ENCODE assay signal across 23 mouse cellular contexts in the genomic region with DNA sequence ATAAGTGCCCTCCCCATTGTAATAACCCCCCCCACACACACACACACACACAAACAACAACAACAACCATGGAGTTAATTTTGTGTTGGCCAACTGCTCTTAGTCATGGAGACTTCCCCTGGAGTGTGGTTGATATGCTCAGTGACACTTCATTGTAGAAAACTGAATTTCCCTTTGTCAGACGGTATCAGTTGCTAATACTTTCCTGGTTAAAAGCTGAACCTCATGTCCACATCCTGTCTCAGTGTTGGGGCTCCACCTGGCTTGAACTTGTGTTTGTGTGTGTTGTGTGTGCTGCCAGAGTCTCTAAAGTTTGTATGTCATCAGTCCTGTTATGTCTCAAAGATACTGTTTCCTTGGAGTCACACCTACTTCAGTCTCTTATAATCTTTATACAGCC. TPM values are rescaled to one million over a fixed set of nuclear protein-coding genes. Genes with fewer than 3 reads are reported as not detected.
DNase-seq lines count a peak whose midpoint lies in the region; ATAC-seq and TF ChIP-seq lines count a peak whose summit lies in the region.
"Had no signal": no experiment of that assay in that cellular context is flagged by ENCODE, and none has a peak within 500 bp of the region (broad histone marks: within the 10 kb centered on the region; RNA-seq: fewer than 3 reads in every experiment).

No protein-coding gene starts in this region.

- no peak for TF ChIP-seq EP300 in CH12.LX (IDR thresholded peaks at IDR 0.05; ENCODE audit: low read length)
- no peak for TF ChIP-seq EP300 in stomach, postnatal 0 days (optimal IDR thresholded peaks at IDR 0.05)

- no peak overlapping the region for H3K27ac ChIP-seq in CH12.LX (ENCODE audit: insufficient read depth, low read depth)
- H3K27ac ChIP-seq in stomach, postnatal 0 days (replicated peaks): no peak overlapping the region
- H3K27ac ChIP-seq in cerebellum, adult 2 months (ENCODE audit: insufficient read depth, low read length): no peak overlapping the region
- H3K27ac ChIP-seq: embryonic facial prominence, embryonic 10.5 days; embryonic facial prominence, embryonic 12.5 days; forebrain, embryonic 13.5 days; forebrain, embryonic 15.5 days had no signal

- TF ChIP-seq CTCF in CH12.LX (conservative IDR thresholded peaks at IDR 0.05 in 1 of 2, IDR thresholded peaks at IDR 0.05 in 1 of 2; ENCODE audit: low read depth in 2 of 2, low read length in 2 of 2): no peak
- no peak for TF ChIP-seq CTCF in stomach, postnatal 0 days (IDR thresholded peaks at IDR 0.05; ENCODE audit: low read depth)
- TF ChIP-seq CTCF in cerebellum, adult 2 months (IDR thresholded peaks at IDR 0.05; ENCODE audit: borderline replicate concordance, insufficient read depth, low read depth, low read length): no peak

- no peak for ATAC-seq in stomach, postnatal 0 days (ENCODE audit: low FRiP score, low TSS enrichment)
- ATAC-seq: forebrain, embryonic 13.5 days; forebrain, embryonic 15.5 days; forebrain, postnatal 0 days had no signal

- no peak overlapping the region for H3K9ac ChIP-seq in CH12.LX (ENCODE audit: insufficient read depth, low read depth)
- H3K9ac ChIP-seq in stomach, postnatal 0 days (ENCODE audit: low read length): no peak overlapping the region
- H3K9ac ChIP-seq: embryonic facial prominence, embryonic 12.5 days; forebrain, embryonic 13.5 days; forebrain, embryonic 15.5 days; forebrain, postnatal 0 days had no signal

- H3K79me2 ChIP-seq in CH12.LX (replicated peaks; ENCODE audit: control insufficient read depth, extremely low read depth, insufficient read depth, poor library complexity, severe bottlenecking): no peaks in the 10 kb centered on the region

- peaks cover 2 to 7% of the 10 kb centered on the region in 2 experiments; a peak in 3 of 4 replicates for H3K4me1 ChIP-seq in CH12.LX (ENCODE audit: control insufficient read depth in 1 of 2, insufficient read depth in 2 of 2)
- H3K4me1 ChIP-seq in stomach, postnatal 0 days (replicated peaks; ENCODE audit: control insufficient read depth, insufficient read depth): 0 out of 2 replicates have a peak, but pooled peaks cover under 1% of the 10 kb centered on the region
- no peaks in the 10 kb centered on the region; the same call in 1 of the 2 replicates for H3K4me1 ChIP-seq in cerebellum, adult 2 months (ENCODE audit: control insufficient read depth, insufficient read depth, low read length)

- no peaks in the 10 kb centered on the region for H3K9me3 ChIP-seq in CH12.LX (replicated peaks; ENCODE audit: low read length)
- H3K9me3 ChIP-seq in stomach, postnatal 0 days (ENCODE audit: control insufficient read depth, low read length): no peaks in the 10 kb centered on the region
- H3K9me3 ChIP-seq: embryonic facial prominence, embryonic 10.5 days; embryonic facial prominence, embryonic 12.5 days; forebrain, embryonic 13.5 days; forebrain, embryonic 15.5 days had no signal

- no peak overlapping the region for H3K4me3 ChIP-seq in CH12.LX (replicated peaks in 1 of 3; ENCODE audit: low read depth in 2 of 3, low read length in 2 of 3, poor library complexity in 1 of 3)
- no peak overlapping the region for H3K4me3 ChIP-seq in stomach, postnatal 0 days (ENCODE audit: low read depth, low read length)
- H3K4me3 ChIP-seq in cerebellum, adult 2 months (replicated peaks; ENCODE audit: insufficient read depth, low read depth, low read length): no peak overlapping the region
- H3K4me3 ChIP-seq: embryonic facial prominence, embryonic 10.5 days; embryonic facial prominence, embryonic 12.5 days; forebrain, embryonic 13.5 days; forebrain, embryonic 15.5 days had no signal

- 74% methylated on average over 1 of the region's 1 CpGs for WGBS in stomach, postnatal 0 days
- 68% methylated on average over 1 of the region's 1 CpGs for WGBS in cerebellum, adult 2 months

- DNase-seq in 416B (ENCODE audit: low read depth): peak; percentile 70
- peak; percentile 8 for DNase-seq in CD4-positive, CD25-positive, alpha-beta regulatory T cell, adult 2 months (ENCODE audit: low read depth, low spot score)
- DNase-seq in CH12.LX (ENCODE audit: extremely low read depth): peak; percentile 16
- peak; percentile 26 for DNase-seq in induced T-regulatory cell, adult 2 months (ENCODE audit: low read depth)
- DNase-seq in embryo, embryonic 11 days: no peak
- no peak for DNase-seq in stomach, postnatal 0 days (ENCODE audit: low spot score)
- no peak for DNase-seq in cerebellum, postnatal 10 days
- no peak for DNase-seq in cerebellum, adult 2 months
- DNase-seq: adrenal gland, adult 8-10 months; adrenal gland, postnatal 14 days; adrenal gland, postnatal 36 days; B cell, adult 2 months; cerebellum, adult 18-20 months; cerebellum, adult 9-10 months; cerebellum, postnatal 14 days; cerebellum, postnatal 36 days; forebrain, postnatal 0 days had no signal

- in situ Hi-C loops in CH12.LX (cut with MboI; ENCODE audit: low pct_ligation_motif_present, low pct_unique_long_range_greater_than_20kb, low sequenced_read_pairs): no loop called here

- H3K4me2 ChIP-seq in CH12.LX (ENCODE audit: insufficient read depth, low read depth, poor library complexity, severe bottlenecking): no peak overlapping the region
- H3K4me2 ChIP-seq in stomach, postnatal 0 days (replicated peaks; ENCODE audit: low read depth): no peak overlapping the region
- H3K4me2 ChIP-seq: embryonic facial prominence, embryonic 12.5 days; forebrain, embryonic 13.5 days; forebrain, embryonic 15.5 days had no signal

- dilution Hi-C loops in CH12.LX (cut with MboI; ENCODE audit: extremely low pct_ligation_motif_present, extremely low pct_unique_long_range_greater_than_20kb, low sequenced_read_pairs): no loop called here

- TF ChIP-seq RAD21 in CH12.LX (IDR thresholded peaks at IDR 0.05; ENCODE audit: low read depth, low read length): no peak

- TF ChIP-seq POLR2A in CH12.LX (IDR thresholded peaks at IDR 0.05; ENCODE audit: low read depth, low read length): no peak
- TF ChIP-seq POLR2A in cerebellum, adult 2 months (IDR thresholded peaks at IDR 0.05; ENCODE audit: borderline replicate concordance, insufficient read depth, low read length): no peak

- H3K27me3 ChIP-seq in CH12.LX (replicated peaks): no peaks in the 10 kb centered on the region
- no peaks in the 10 kb centered on the region for H3K27me3 ChIP-seq in stomach, postnatal 0 days (ENCODE audit: control insufficient read depth, insufficient read depth, low read length)
- no peaks in the 10 kb centered on the region for H3K27me3 ChIP-seq in cerebellum, adult 2 months (ENCODE audit: control insufficient read depth, insufficient read depth, low read length)
- H3K27me3 ChIP-seq: embryonic facial prominence, embryonic 12.5 days; forebrain, embryonic 13.5 days; forebrain, embryonic 15.5 days had no signal

- peaks cover 0 to 4% of the 10 kb centered on the region in 2 experiments for H3K36me3 ChIP-seq in CH12.LX (replicated peaks in 1 of 2; ENCODE audit: control insufficient read depth in 1 of 2, insufficient read depth in 1 of 2, low read length in 1 of 2)
- H3K36me3 ChIP-seq in stomach, postnatal 0 days (ENCODE audit: control insufficient read depth, insufficient read depth, low read length): no peaks in the 10 kb centered on the region
- H3K36me3 ChIP-seq: embryonic facial prominence, embryonic 10.5 days; embryonic facial prominence, embryonic 12.5 days; forebrain, embryonic 15.5 days had no signal

TF ChIP-seq in CH12.LX, 34 proteins besides CTCF, POLR2A, EP300 and RAD21:
- TF ChIP-seq NRF1 (IDR thresholded peaks at IDR 0.05; ENCODE audit: low read depth, low read length) (no peak), KAT2A (IDR thresholded peaks at IDR 0.05; ENCODE audit: insufficient replicate concordance, low read length) (no peak), BHLHE40 (IDR thresholded peaks at IDR 0.05; ENCODE audit: low read depth, low read length) (no peak), MEF2A (IDR thresholded peaks at IDR 0.05; ENCODE audit: borderline replicate concordance, low read depth, low read length) (no peak), SIN3A (IDR thresholded peaks at IDR 0.05; ENCODE audit: low read length) (no peak), RCOR1 (conservative IDR thresholded peaks at IDR 0.05; ENCODE audit: low read depth, low read length) (no peak), ELF1 (IDR thresholded peaks at IDR 0.05; ENCODE audit: low read depth, low read length) (no peak), USF2 (conservative IDR thresholded peaks at IDR 0.05; ENCODE audit: low read depth, low read length) (no peak)
TF ChIP-seq in CH12.LX: peak in this region for 0.

RNA-seq across cellular contexts. Expression of gene Ccdc15, which starts 6.3 kb away (rescaled TPM):
- total RNA-seq in CH12.LX (2012; rRNA removed): 5.3 and 6.8 TPM in 2 replicates
- 6.3 and 7.0 TPM in 2 replicates for total RNA-seq in CH12.LX (2014; rRNA removed)
- polyA plus RNA-seq in CH12.LX (2012; ENCODE audit: insufficient read length, low read depth): 6.3 and 7.0 TPM in 2 replicates
- polyA plus RNA-seq in stomach, postnatal 0 days (2015; fragmentation: Nextera tagmentation; extraction: Ambion mirVana): 2.2 TPM in 2 replicates
- 1.5 and 1.6 TPM in 2 replicates for polyA plus RNA-seq in cerebellum, adult 2 months (2012; rRNA removed)

RNA-seq across cellular contexts. Expression of gene Hepacam, which starts 12.7 kb away (rescaled TPM):
- total RNA-seq in CH12.LX (2012; rRNA removed) (0.13 TPM in 1 of 2 replicates, not detected in the other), CH12.LX (2014; rRNA removed) (not detected in 2 replicates)
- 0.07 TPM in 1 of 2 replicates, not detected in the other for polyA plus RNA-seq in CH12.LX (2012; ENCODE audit: insufficient read length, low read depth)
- 0.08 and 0.10 TPM in 2 replicates for polyA plus RNA-seq in stomach, postnatal 0 days (2015; fragmentation: Nextera tagmentation; extraction: Ambion mirVana)
- 107 and 119 TPM in 2 replicates for polyA plus RNA-seq in cerebellum, adult 2 months (2012; rRNA removed)
- total RNA-seq: common myeloid progenitor, adult 5-6 weeks had no signal
- polyA plus RNA-seq: embryonic facial prominence, embryonic 12.5 days had no signal

RNA-seq across cellular contexts. Expression of gene Robo4, which starts 47.2 kb away (rescaled TPM):
- total RNA-seq in CH12.LX (2012; rRNA removed): not detected in 2 replicates
- total RNA-seq in CH12.LX (2014; rRNA removed): not detected in 2 replicates
- not detected in 2 replicates for polyA plus RNA-seq in CH12.LX (2012; ENCODE audit: insufficient read length, low read depth)
- 4.4 and 5.2 TPM in 2 replicates for polyA plus RNA-seq in stomach, postnatal 0 days (2015; fragmentation: Nextera tagmentation; extraction: Ambion mirVana)
- 5.7 and 5.9 TPM in 2 replicates for polyA plus RNA-seq in cerebellum, adult 2 months (2012; rRNA removed)
- total RNA-seq: MEL had no signal

Comparison
In these comparisons a context has a peak if more than half of its experiments do, and no peak if none do; other contexts are left out.
1. DNase-seq: peak in 416B (single experiment), CD4-positive, CD25-positive, alpha-beta regulatory T cell, adult 2 months (single experiment), CH12.LX (single experiment) and induced T-regulatory cell, adult 2 months (single experiment); none in embryo, embryonic 11 days (single experiment), stomach, postnatal 0 days (single experiment), cerebellum, postnatal 10 days (0 of 2) and cerebellum, adult 2 months (0 of 2).
2. RNA of gene Hepacam, which starts 12.7 kb away (polyA plus RNA-seq): 107 to 119 TPM in cerebellum, adult 2 months; 0.08 to 0.10 TPM in stomach, postnatal 0 days and 0.07 TPM in CH12.LX; every median in the first group is over 10 times any median in the second.